Mouse (Mus musculus) heart, postnatal 0 days (tissue): ENCODE measurements around the gene Ormdl3.
"Not testable (repeated sequence)": the region's sequence is repeated elsewhere in the genome, so short reads cannot be mapped to it uniquely, and the experiment has no call there.

ENCODE experiments used
- CTCF ChIP-seq: IDR thresholded peaks from 2 replicates; pipeline ENCODE4 v1.5.1; 2016; ENCODE audit warnings: antibody characterized with exemption, control low read depth, low read depth
- EP300 ChIP-seq: IDR thresholded peaks from 2 replicates; pipeline ENCODE4 v1.6.1; 2016; ENCODE audit warnings: antibody characterized with exemption, low read depth

DNA sequence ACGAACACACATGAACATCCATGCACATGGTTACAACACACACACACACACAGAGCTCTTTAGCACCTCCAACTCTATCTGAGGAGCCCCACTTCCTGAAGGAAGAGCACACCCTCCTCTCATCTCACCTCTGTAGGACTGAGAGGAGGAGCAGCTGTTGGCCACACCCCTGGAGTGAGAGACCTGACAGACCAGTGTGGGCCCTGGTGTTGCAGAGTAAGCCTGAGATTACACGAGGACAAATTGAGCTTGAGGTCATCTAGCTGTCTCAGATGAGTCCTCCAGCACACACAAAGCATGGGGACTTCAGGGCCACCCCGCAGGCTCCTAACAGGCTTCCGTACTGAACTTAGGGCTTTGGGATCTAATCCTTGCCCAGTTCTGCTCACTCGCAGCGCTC is 17.7 kb upstream of the Ormdl3 start:
- TF ChIP-seq EP300, CTCF: not testable (repeated sequence)
